Mouse (Mus musculus): Measurements from ENCODE around the gene Rap1gap2.

Rap1gap2 gene

DNA sequence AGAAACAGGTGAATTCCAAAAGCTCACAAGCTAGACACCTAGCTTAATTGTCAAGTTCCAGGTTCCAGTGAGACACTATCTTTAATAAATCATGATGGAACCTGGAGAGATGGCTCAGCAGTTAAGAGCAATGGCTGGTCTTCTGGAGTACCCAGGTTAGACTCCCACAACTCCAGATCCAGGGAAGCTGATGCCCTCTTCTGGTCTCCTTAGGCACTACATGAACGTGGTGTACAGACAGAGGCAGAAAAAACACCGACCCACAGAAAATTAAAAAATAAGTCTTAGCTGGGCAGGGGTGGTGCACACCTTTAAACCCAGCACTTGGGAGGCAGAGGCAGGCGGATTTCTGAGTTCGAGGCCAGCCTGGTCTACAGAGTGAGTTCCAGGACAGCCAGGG, 64.5 kb downstream of the Rap1gap2 start:
- intact Hi-C loops (cut with DNase I): loop anchor here (5.0 kb wide), 2 partner anchors 139 to 169 kb away; no protein-coding TSS in a partner anchor

DNA sequence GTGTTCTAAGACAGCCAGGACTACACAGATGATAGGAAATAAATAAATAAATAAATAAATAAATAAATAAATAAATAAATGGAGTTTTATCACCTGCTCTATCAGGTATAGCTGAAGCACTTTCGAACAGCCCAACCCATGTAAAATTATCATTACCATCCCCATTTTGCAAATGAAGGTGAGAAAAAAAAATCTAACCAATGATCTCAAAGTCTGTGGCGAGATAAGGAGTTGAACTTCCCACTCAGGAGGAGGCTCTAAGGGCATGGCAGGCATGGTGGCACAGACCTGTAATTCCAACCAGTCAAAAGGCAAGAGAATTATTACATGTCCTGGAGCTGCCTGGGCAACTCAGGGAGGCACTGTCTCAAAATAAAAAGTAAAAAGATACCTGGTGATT, 65.2 kb downstream of the Rap1gap2 start:
- intact Hi-C loops (cut with DNase I): loop anchor here (5.0 kb wide), 2 partner anchors 138 to 168 kb away; no protein-coding TSS in a partner anchor

DNA sequence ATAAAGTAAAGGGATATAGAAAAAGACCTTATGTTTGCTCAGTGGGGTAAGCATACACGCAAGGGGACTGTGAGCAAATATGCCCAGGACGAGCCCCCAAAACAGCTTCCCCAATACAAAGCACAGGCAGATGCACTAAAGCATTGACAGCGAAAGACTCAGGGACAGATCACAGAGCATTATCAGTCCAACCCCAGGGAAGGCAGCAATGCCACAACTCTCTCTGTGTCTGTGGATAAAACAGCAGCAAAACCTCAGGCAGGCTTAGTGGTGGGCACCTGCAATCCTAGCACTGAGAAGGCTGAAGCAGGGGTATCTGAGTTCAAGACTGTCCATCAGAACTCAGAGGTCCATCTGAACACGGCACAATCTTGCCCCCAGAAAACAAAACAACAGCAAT, 73.4 kb downstream of the Rap1gap2 start:
- intact Hi-C loops (cut with DNase I): no loop called here

DNA sequence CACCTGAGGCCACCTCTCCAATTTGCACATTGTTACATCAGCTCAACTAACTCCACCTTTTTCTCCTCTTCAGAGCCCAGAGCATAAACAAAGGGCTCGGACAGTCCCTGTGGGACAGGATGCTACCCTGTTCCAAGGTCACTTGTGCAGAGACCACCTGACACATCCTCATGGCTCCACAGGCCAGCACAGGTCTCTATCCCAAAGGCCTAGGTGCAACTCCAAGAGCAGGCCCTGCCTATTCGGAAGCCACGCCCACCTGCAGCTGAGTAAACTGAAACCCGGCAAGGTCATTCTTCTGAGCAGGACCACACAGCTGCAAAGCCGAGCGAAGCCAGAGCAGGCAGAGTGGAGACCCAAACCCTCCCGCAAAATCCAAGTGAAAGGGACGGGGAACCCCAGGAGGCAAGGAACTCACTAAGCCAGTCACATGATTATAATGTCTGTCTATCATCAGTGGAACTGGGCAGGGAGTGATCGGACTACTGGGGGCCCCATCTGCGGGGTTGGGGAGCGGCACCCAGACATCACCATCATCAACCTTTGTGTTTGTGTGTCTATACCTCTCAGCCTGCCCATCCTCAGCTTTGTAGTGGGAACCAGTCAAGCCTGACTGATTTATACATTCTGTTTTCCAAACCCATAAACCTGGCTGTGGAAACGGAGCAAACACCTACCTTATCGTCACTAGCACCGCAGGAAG, 74.4 kb downstream of the Rap1gap2 start:
- intact Hi-C loops (cut with DNase I): no loop called here

DNA sequence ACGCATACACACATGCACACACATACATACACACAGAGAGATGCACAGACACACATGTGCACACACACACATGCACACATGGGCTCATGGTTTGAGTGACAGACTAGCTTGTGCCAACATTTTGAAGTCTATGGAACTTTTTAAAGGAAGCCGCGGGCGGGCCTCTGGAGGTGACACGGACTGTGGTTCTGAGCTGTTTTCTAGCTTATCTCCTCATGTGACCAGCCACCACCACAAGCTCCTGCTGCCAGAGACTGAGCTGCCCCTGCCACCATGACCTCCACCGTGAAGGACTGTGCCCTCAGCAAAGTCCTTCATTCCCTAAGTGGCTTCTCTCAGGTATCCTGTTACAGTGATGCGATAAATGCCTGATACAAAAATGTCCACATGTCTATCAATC, 76.3 kb downstream of the Rap1gap2 start:
- intact Hi-C loops (cut with DNase I): no loop called here

DNA sequence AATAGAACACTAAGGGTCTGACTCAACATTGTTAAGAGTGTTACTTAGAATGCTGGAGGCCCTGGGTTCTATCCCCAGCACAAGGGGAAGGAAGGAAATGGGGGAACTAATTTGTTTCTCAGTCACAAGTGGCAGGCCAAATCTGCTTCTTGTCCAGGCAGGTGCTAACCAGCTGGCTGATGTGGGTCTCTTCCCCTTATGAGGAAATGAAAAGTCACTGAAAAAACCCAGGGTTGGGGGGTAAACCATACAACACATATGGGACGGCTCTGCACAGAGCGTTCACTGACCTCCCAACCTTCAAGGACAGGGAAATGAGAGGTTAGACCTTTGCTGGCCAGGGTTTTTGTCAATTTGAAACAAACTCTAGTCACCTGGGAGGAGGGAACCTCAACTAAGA, 77.7 kb downstream of the Rap1gap2 start:
- intact Hi-C loops (cut with DNase I): no loop called here

DNA sequence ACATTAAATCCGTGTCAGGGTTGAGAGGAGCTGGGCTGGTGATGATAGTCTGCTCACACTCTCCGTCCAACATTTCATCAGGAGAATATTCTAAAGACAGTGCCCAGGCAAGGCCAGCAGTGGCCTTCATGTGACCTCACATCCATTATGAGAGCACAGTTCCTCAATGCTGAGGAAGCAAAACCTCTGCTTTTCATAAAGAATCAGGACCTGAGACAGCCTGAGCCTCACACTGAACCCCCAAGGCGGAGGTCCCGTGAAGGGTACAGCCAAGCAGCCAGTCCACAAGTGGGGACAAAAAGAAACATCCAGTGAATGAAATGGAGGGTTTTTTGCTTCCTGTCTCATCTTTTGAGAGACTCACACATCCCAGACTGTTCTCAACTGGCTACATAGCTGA, 78.3 kb downstream of the Rap1gap2 start:
- intact Hi-C loops (cut with DNase I): no loop called here

DNA sequence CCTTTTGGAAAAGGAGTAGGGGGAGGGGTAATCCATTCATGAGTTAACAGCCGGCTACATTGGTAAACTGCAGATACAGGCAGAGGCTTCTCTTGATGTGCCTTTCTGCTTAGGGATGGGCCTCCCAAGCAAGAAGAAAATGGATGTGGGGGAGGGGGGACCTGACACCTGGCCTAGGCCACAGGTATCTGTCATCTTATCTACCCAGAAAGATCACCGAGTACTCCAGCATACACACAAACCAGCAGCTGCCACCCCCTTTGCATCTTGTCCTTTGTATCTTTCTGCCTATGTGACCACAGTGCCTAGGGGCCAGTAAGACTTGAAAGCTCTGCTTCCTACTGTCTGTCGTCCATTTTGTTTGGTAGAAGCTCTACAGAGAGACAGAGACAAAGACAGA, 79.0 kb downstream of the Rap1gap2 start:
- intact Hi-C loops (cut with DNase I): no loop called here

DNA sequence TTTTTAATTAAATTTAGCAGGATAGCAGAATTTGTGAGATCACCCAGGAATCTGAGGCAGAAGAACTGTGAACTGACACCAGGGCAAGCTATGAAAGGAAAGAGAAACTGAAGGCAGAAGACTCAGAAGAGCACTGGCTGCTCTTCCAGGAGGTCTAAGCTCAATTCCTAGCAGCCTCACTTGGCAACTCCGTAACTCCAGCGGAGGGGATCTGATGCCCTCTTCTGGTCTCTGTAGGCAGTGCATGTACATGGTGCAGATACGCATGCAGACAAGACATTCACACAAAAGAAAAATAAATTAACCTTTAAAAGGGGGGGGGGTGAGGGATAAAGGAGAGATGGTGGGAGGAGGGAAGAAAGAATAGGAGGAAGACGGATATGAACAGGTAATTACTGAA, 80.9 kb downstream of the Rap1gap2 start:
- intact Hi-C loops (cut with DNase I): loop anchor here (5.0 kb wide), 1 partner anchor 153 kb away; no protein-coding TSS in a partner anchor

DNA sequence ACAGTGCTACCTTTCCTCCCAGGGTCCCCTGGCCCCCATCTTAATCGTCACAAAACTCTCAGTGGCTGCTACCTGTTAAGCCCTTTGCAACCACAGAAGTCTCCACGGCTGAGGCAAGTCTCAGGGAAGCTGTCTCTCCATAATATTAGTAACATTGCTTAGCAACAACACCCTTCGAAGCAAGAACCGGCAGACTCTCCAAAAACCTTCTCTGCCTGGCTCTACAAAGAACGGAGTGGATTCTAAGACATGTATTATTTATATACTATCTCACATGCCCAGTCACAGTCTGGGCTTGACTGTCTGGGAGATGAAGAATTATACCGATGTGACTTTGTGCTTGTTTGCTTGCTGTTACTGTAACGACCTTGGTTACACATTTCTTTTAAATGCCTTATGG, 83.2 kb downstream of the Rap1gap2 start:
- intact Hi-C loops (cut with DNase I): loop anchor here (5.0 kb wide), 1 partner anchor 150 kb away; no protein-coding TSS in a partner anchor

DNA sequence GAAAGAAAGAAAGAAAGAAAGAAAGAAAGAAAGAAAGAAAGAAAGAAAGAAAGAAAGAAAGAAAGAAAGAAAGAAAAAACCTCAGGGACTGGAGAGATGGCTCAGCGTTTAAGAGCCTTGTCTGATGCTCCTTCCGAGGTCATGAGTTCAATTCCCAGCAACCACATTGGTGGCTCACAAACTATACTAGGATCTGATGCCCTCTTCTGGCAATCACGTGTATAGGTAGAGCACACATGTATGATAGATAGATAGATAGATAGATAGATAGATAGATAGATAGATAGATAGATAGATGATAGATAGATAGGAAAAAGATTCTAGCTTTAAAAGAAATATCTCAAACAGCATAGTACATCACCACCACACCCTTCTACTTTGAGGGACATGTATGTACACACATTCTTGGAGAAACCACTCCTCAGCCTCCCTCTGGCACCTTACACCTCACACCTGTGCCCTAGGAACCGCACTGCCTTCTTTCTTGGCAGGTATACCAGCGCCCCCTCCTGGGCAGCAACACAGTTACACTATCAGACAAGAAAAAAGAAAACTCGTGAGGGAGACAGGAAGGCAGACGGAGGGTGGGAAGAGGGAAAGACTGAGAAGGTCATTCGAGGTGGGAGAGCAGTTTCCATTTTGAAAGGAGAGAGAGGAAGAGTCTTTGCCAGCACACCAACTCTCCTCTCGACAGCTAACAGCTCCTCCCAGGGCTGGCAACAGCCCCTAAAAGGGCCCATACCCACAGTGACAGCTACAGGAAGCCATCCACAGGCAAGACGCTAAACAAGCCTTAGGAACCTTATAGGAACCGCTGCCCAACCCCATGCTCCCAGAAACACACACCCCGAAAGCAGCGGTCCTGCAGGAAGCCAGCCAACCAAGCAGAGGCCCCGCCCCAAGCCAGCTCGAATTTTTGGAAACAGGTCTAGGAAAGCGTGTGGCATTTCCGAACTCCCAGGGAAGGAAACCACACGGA, 84.2 kb downstream of the Rap1gap2 start:
- intact Hi-C loops (cut with DNase I): loop anchor here (5.0 kb wide), 1 partner anchor 149 kb away; no protein-coding TSS in a partner anchor

DNA sequence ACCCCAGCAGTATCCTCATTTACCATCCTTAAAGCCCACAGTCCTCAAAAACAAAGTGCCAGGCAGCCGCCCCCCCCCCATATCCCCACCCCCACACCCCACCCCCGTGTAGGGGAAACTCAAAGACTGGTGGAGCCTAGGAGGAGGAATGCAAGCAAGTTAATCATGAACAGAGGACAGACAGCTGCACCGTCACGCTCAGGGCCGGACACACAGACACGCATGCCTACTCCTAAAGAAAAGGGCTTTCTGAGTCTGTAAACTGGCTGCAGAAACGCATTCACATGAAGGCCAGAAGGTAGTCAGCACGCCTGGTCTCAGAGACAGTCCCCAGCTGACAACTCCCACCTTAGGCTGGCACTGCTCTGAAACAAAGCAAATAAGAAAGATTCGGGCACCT, 85.1 kb downstream of the Rap1gap2 start:
- intact Hi-C loops (cut with DNase I): loop anchor here (5.0 kb wide), 1 partner anchor 148 kb away; no protein-coding TSS in a partner anchor

DNA sequence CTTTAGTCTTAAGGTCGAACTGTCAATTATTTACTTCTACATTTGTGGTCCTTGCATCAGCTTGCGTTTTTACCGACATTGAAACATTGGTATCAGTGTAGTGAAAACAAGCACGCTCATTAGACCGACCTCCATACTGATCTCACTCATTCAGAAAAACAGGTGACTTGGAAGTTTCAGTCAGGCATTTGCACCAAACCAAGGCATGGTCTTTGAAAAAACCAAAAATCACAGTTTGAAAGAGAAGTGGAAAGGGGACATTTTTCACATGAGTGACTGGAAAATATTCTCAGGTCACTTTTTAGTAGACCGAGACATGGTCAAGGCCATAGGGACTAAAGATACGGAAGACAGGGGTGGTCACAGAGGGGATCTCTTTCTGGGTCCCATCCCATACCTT, 85.5 kb downstream of the Rap1gap2 start:
- intact Hi-C loops (cut with DNase I): loop anchor here (5.0 kb wide), 1 partner anchor 148 kb away; no protein-coding TSS in a partner anchor

DNA sequence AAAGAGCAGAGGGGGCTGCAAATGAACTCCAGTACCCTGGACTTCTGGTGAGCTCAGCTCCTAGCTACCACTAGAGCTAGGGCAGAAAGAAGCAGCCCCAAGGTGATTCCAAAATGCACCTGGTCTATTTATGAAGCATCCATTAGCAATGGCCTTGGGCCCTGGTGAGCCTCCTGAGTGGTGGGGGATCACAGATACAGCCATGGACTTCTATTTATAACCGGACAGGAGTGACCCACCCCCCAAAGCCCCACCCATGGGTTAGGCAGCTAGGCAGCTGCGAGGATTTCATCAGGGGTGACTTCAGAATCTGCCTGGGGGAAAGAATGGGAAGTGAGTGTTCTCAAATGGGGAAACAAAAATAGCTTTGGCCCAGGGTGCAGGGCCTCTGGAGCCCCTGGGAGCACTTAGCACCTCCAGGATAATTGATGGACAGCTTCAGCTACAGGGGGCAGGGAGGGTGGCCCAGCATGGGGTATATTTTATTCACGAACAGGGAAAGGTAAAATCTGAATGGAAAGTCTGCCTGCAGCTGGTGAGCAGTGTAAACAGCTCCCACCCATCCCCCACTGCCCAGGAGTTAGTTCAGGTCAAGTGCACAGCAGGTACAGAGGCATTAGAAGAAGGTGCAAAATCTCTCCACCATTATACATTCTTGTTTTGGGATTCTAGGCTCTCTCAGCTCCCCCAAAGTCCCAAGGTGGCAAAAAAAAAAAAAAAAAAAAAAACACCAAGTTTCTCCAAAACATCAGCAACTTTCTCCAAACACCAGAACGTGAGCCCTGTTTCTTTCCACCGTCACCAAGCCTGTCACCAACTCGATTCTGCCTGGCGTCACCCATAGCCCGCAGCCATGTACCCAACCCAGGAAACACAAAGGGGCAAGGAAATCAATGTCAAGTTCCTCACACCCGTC, 86.4 kb downstream of the Rap1gap2 start:
- intact Hi-C loops (cut with DNase I): loop anchor here (5.0 kb wide), 1 partner anchor 122 kb away; no protein-coding TSS in a partner anchor

DNA sequence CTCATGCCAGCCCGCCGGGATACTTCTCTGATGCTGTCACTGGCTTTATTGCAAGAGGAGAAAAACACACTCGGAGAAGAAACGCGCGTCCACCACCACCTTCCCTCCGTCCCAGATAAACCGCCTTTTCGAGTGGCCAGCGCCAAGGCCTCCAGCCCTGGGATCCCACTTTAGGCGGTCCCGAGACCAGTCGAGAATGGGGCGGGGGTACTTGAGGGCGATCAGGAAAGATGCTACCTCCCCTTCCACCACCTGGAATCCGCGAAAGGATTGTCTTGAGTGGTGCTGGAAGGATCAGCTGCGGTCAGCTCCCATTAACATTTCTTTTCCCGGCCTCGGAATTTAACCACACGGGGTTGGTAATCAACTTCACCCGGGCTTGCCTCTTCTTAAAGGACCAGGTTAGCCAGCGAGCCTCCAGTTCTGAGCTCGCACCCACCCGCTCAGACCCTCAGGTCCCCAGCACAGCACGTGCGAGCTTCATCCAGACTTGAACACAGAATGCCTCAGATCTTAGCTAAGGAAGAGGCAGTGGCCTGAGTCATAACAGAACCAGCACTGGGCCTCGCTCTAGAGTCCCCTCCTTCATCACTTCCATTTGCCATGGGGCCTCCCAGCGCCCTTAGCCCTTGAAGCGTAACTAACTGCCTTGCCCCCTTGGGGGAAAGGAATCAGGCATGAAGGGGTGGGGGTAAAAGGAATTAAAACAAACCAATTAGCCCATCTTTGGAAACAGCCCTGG, 87.3 kb downstream of the Rap1gap2 start:
- intact Hi-C loops (cut with DNase I): loop anchor here (5.0 kb wide), 1 partner anchor 121 kb away; no protein-coding TSS in a partner anchor

DNA sequence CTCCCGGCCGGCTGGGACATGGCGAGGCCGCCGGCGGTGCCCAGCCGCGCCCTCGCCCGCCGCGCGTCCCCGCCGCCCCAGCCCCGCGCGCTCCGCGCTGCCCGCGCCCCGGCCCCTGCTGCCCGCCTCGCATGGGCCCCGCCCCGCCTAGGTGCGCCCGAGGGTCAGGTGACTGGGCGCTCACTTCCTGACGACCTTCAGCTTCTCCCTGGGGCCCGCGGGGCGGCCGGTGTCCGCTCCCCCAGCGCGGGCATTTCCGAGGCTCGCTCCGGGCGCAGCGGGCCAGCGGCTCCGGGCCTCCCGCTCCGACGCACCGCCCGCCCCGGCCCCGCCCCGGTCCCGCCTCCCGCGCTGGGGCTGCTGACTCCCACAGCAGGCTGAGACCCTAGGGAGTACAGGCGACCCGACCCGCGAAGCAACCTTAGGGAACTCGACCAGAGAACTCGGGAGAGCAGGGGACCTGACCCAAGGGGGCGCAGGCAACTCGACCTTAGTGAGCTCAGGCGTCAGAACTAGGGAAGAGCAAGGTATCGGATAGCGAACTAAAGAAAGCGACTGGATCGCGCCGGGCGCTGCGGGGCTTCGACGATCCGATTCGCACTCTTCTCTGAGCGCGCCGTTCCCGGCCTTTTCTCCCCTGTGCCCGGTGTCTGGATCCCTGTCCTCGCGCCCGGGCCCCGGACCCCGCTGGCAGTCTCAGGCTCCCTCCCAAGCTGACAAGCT, 88.1 kb downstream of the Rap1gap2 start:
- intact Hi-C loops (cut with DNase I): loop anchor here (5.0 kb wide), 1 partner anchor 120 kb away; no protein-coding TSS in a partner anchor

DNA sequence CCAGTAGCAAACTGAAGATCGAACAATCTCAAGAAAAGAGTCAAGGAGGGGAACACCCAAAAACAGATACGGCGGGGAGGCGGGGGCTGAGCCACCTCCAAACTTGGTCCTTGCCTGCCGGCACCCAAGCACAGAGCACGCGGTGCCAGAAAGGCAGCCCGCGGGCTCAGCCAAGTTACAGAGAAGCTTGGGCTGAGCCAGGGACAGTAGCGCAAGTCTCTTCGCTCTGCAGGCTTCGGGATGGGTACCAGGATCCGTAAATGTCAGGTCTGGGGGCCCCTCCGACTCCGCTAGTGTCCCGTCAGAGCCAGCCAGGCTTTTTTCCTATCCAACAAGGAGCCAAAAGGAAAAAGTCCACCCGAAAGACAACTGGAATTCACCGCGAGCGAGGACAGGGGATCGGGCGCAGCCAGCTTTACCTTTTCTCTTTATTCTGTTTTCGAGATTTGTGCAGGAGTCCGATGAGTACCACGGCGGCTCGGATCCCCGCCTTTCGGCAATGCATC, 88.7 kb downstream of the Rap1gap2 start:
- intact Hi-C loops (cut with DNase I): loop anchor here (5.0 kb wide), 1 partner anchor 120 kb away; no protein-coding TSS in a partner anchor

DNA sequence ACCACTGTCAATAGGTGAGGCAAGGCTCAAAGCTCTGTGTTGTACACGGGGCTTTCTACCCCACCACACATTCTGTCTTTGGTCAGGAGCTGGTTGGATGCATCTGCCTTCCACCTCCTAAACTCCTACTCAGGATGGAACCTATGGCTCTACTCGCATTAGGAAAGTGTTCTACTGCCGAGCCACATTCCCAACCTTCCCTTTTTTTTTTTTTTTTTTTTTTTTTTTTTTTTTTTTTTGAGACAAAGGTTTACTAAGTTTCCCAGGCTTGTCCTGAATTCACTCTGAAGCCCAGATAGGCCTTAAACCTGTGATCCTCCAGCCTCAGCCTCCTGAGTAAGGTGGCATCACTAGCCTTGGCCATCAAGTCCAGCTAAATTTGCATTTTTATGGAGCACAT, 90.5 kb downstream of the Rap1gap2 start:
- intact Hi-C loops (cut with DNase I): loop anchor here (5.0 kb wide), 1 partner anchor 118 kb away; no protein-coding TSS in a partner anchor

DNA sequence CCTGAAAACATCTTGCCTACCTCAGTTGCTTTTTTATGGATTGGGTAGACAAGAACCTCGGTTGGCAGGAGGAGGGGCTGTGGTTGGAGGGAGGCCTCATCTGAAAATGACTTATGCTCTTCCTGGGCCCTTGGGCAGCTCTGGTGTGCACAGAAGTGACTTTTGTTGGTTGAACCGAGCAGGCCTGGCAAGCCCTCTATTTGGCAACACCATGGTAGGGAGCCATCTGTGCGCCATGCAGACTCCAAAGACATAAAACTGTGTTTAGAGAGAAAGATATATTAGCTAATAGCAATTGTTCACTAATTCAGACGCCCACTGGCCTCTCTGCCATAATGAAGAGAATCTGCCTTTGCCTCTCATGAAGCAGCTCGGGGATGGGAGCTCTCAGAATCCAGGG, 94.6 kb downstream of the Rap1gap2 start:
- intact Hi-C loops (cut with DNase I): no loop called here
